Mouse (Mus musculus) c-Kit-negative CD71-positive TER-119-positive erythroid progenitor cells, embryonic 14.5 days (primary cell): ENCODE results near the gene March7.

Experiments used
- DNase-seq: peaks from one replicate; pipeline ENCODE4 v3.0.0-alpha.2; 2013; ENCODE audit warnings: low read depth, low spot score

The March7 gene

DNA sequence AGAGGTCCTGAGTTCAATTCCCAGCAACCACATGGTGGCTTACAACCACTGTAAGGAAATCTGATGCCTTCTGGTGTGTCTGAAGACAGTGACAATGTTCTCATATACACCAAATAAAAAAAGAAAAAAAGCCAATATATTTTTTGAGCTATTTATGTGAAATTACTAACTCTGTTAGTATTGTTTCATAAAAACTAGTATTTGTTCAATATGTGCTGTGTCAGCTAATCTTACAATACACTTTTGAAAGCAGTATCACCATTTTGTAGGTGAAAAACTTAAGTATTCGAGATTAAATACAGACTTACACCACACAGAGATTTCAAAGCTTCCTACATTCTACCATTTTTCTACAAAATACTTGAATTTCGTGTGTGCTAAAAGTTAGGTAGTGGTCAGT lies 5.0 kb downstream of the March7 start:
- DNase-seq = no peak

- no peak for DNase-seq
Observed at GRCm38 (mm10) chr2:60216547-60217153, 7.0 kb downstream of the March7 start.

DNA sequence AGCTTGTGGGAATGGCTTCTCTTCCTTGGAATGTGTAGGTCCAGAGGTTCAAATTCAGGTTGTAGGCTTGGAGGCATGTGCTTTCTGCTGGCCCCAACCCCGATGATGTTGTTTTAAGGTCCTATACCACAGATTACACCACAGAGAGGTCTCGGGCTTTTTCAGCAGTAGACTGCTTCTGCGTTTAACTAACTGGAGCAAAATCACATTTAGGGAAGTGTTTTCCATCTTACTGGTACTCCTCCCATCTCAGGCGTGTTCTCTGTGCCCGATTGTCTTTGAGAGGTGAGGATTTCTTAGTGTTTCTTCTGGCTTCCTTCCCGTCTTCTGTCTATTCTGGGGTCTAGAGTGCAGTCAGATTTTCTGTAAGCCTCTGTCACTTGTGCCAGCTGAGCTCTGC lies 7.9 kb downstream of the March7 start:
- no peak for DNase-seq

DNA sequence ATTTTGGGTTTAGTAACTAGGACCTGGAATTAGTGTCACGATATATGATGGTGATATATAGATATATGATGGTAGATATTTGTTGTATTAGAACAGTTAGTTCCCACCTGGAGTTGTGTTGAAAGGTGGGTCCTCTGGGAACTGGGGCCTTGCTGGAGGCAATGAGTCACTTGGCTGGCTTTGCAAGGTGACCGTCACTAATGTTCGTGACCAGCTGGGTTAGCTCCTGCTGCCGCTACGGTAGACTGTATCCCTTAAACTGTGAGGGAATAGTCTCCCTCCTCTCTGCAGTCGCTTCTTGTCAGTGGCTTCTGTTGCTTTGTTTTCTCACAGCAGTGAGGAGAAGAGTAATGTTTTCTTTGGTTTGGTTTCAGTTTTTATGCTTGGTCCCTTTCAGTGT lies 11.5 kb downstream of the March7 start:
- DNase-seq = no peak

GRCm38 (mm10) chr2:60221954-60222353 lies 12.3 kb downstream of the March7 start:
- no peak for DNase-seq

- no peak for DNase-seq
Observed at GRCm38 (mm10) chr2:60223489-60223888, 13.8 kb downstream of the March7 start.

DNA sequence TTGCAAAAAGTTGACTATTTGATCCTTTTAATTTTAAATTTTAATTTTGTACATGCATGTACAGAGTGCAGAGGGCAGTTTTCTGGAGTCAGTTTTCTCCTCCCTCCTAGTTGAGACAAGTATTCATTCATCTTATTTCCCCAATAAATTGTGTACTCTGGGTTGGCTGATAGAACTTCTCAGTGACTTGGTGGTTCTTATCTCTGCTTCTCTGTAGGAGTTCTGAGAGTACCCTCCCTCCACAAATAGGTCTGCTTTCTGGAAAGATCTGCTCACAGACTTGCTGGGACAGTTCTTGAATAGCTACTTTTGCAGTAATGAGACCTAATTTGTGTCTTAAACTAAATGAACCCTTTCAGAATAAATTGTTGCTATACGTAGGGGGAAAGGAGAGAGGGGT lies 18.8 kb downstream of the March7 start:
- DNase-seq = no peak

DNA sequence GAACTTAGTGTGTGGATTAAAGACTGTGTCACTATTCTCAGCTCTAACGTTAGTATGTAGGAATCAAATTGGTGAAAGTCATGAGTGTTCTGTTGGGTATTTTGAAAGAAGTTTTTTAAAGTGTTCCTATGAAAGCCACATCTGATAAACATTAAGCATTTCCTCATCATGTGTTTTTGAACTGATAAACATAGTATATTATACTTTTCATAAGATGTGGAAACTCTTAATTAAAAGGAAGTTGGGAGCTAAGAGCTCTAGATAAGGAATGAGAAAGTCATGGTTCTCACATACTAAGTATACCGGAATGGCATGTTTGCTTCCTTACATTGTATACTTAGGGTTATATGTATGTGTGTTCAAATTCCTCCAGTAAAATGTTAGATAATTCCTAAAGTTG lies 20.7 kb downstream of the March7 start:
- no peak for DNase-seq

DNA sequence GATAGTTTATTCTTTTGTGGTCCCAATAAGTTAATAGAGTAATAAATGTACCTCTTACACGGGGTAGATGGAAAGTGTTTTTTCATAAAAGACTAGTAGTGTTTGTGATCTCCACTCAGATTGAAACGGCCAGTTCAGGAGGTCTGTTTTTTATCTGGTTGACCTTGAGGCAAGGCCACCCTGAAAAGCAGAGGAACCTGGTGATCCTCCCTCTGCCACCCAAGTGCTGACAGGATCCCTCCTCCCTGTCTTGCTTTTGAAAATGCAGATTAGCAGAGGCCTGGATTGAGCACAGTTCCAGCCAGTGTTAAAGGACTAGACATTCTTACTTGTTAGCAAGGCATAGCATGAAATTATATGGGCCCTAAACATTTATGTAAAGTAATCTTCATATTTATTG lies 23.5 kb downstream of the March7 start:
- no peak for DNase-seq

DNA sequence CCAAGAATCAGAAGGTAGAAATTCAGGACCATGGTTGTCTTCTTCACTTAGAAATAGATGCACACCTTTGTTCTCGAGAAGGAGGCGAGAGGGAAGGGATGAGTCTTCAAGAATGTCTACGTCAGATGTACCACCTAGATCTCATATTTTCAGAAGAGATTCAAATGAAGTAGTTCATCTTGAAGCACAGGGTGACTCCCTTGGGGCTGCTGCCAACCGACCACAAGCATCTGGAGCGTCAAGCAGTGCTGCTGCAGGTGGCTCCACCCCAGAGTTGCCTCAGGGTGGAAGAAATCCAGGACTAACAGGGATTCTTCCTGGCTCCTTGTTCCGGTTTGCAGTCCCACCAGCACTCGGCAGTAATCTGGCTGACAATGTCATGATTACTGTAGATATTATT lies 24.8 kb downstream of the March7 start:
- DNase-seq = no peak

DNA sequence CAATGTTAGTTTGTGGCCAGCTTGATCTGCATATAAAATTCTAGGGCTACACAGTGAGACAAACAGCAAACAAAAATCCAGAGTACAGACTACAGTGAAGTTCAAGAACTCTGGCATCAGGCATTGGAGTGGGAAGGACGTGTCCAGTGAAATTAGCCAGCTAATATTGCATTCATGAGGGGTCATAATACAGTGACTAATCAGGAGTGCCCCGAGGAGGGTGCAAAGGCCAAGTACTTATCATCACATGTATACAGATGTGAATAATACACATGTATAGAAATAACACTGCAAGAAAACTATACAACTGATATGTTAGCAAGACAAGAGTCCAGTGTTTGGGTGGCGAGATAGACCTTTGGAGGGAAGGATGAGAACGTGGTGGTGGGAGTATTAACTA lies 43.1 kb downstream of the March7 start:
- DNase-seq = no peak

DNA sequence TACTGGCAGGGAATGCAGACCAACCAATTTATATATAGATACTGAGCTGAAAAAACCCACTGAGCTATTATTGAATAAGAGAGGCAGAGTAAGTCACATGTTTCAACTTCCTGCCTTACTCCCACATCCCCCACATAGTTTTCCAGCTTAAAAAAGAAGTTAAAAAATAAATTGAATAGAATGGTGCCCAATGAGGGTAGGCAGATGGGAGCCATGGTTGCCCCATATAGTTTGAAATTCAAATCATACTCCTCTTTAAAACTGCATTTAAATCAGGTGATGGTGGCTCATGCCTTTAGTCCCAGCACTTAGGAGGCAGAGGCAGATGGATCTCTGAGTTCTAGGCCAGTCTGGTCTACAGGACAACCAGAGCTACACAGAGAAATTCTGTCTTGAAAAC lies 43.8 kb downstream of the March7 start:
- DNase-seq = no peak

DNA sequence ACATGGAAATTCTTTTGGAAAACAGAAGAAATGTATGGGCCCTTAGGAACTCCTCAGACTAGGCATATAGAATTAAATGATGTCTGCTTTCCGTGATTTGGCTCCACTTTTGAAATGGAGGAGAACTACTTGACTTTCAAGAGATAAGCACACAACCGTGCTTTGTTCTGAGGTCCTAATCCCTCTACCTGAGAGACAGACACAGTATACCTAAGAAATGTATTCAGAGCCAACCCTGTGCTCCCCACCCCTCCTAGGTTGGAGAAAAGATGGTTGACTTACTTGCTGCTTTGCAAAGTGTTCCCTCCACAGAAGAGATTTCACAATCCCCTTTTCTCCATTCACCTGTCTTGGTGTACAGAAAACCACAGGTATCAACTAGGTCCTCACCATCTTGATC lies 47.1 kb downstream of the March7 start:
- no peak for DNase-seq

GRCm38 (mm10) chr2:60259186-60259585 lies 49.5 kb downstream of the March7 start:
- DNase-seq = no peak

GRCm38 (mm10) chr2:60260621-60261350 lies 51.1 kb downstream of the March7 start:
- DNase-seq = no peak

- DNase-seq = no peak
Observed at GRCm38 (mm10) chr2:60267567-60267966, 57.9 kb downstream of the March7 start.

DNA sequence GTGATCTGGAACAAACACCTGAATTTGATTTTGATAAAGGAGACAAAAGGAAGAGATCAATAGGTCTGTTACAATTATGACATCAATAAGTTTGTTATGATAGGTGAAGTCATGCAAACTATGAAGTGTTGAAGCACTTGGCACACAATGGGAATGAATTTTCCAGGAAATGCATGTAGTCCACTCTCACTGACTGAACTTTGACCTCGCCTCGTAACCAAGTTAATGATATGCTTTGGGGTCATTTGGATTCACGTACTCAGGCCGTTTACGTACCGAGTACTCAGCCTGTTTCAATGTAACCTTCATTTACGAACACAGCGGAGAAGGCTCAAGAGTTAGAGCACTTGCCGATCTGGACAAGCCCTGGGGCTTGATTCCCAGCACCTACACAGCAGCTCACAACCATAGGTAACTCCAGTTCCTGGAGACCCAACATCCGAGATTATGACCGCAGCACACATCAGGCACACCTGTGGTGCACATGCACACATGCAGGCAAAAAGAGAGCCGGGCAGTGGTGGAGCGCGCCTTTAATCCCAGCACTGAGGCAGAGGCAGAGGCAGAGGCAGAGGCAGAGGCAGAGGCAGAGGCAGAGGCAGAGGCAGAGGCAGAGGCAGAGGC lies 60.3 kb downstream of the March7 start:
- DNase-seq = no peak

DNA sequence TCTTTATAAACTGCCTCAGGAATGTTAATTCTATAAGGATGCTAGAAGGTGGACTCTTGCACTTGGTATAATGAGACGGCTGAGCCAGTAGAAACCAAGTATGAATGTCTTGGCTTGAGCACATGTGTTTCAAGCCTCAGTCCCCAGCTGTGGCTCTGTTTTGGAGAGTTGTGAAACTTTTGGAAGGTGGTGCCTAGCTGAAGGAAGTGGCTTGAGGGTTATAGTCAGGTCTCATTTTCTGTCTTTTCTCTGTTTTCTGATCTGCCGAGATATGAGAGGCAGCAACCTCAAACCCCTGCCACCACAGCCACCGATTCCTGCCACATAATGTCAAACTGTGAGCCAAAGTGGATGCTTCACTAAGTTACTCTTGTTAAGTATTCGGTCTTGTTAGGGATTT lies 68.9 kb downstream of the March7 start:
- DNase-seq = no peak

DNA sequence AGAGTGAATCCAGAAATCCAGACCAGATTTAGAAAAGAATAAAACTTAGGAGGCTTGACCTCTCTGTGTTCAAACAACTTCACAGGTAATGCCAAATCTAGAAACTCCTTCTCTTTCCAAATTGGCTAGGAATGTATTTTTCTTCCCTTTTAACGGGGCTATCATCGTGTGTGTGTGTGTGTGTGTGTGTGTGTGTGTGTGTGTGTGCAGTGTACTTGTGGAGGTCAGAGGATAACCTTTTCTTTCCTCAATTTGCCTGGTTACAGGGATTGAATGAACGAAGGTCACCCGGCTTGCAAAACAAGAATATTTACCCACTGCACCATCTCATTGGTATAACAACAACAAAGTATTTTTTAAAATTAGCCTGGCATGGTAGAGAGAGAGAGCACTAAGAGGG lies 72.9 kb downstream of the March7 start:
- DNase-seq = no peak

DNA sequence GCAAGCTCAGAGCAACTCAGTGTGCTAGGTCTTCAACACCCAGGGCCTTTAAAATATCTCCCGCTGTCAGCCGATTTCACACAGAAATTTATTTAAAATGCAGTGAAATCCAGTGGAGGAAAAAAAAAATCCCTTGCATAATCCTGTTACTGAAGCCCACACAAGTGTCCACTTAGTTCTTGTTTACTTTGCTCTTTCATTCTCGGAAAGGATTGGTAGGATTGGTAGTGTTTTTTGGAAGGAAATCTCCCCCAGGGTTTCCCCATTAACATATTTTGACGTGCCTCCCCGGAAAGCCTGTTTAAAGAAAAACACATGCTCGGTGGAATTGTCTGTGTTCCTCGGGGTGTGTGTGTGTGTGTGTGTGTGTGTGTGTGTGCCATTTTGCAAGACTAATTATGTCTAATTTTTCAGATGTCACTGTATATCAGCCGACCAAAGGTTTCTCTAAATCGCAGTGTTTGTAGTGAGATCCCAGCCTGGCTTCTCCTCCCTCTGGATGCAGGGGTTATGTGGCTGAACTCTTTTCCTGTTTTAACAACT lies 73.6 kb downstream of the March7 start:
- DNase-seq = no peak

DNA sequence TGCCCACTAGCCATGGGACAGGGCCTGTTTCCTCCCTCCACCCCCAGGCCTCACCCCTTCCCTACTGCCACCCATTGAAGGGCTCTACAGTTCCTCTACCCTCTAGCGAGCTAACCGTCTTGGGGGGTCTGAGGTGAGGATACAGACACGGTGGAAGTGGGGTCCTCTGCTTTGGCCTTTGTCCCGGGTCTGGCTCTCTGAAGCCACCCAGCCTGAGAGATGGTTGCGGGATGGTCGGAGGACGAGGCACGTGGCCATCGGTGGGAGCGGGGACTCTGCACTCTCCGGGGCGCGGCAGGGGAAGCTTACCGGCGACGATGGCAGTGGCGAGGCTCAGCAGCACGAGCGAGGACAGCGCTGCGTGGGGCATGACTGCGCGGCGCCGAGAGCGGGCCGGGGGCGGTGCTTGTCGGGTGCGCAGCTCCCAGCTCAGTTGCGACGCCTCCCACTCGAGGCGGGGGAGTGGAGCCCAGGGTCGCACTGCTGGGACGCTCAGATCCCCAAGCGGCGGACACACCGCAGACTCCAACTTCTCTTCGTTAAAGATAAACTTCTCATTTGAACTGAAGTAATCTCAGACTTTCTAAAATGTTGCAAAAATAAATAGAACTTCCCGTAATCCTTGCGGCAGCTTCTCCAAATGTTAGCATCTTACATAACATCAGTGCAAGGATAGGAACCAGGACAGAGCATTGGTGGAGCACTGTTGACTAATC lies 74.2 kb downstream of the March7 start:
- no peak for DNase-seq

- no peak for DNase-seq
Observed at GRCm38 (mm10) chr2:60284467-60284821, 74.8 kb downstream of the March7 start, which contains the start of gene Cd302. Gene Cd302, minus strand, starts transcription at chr2:60284488.
